Comparison of ENCODE assay signal across 20 mouse cellular contexts in genomic region chr2:164986371-164987027, GRCm38 (mm10). TPM values are rescaled to one million over a fixed set of nuclear protein-coding genes. Genes with fewer than 3 reads are reported as not detected.
A peak's percentile ranks its signal among the peaks of the same experiment; 100 is the strongest.
DNase-seq lines count a peak whose midpoint lies in the region; TF ChIP-seq lines count a peak whose summit lies in the region.
"Had no signal": no experiment of that assay in that cellular context is flagged by ENCODE, and none has a peak within 500 bp of the region (broad histone marks: within the 10 kb centered on the region; RNA-seq: fewer than 3 reads in every experiment).

No protein-coding gene starts in this region.

- TF ChIP-seq CTCF in left cerebral cortex, adult 2 months (IDR thresholded peaks at IDR 0.05) = no peak

- no peak overlapping the region for H3K27ac ChIP-seq in left cerebral cortex, adult 2 months
- H3K27ac ChIP-seq: embryonic facial prominence, embryonic 13.5 days; forebrain, embryonic 13.5 days; gastrocnemius, adult 2 months; hindbrain, embryonic 12.5 days; hindbrain, postnatal 0 days had no signal

- H3K4me3 ChIP-seq in left cerebral cortex, adult 2 months = no peak overlapping the region
- H3K4me3 ChIP-seq: embryonic facial prominence, embryonic 13.5 days; forebrain, embryonic 13.5 days; gastrocnemius, adult 2 months; hindbrain, embryonic 12.5 days had no signal

- intact Hi-C loops in left cerebral cortex, adult 2 months (cut with DNase I) = no loop called here

- DNase-seq in cerebellum, adult 11 months = peak; percentile 74
- DNase-seq in cerebellum, adult 18-20 months = peak; percentile 80 to 83
- DNase-seq in cerebellum, adult 9-11 months = peak; percentile 87
- peak; percentile 76 to 81 for DNase-seq in cerebellum, postnatal 36 days
- DNase-seq in left cerebral cortex, adult 2 months (ENCODE audit: extremely low spot score in 1 of 2, low spot score in 2 of 2) = no peak
- DNase-seq in heart, adult 9 months (ENCODE audit: low spot score in 2 of 2) = no peak
- no peak for DNase-seq in adrenal gland, postnatal 36 days
- DNase-seq: adrenal gland, adult 2 months; adrenal gland, postnatal 25 days; forebrain, postnatal 0 days; gastrocnemius, adult 2 months; gastrocnemius, postnatal 25 days; heart, postnatal 10 days; heart, postnatal 4 days; kidney, adult 11 months; kidney, adult 9 months had no signal

RNA-seq across cellular contexts. Expression of gene Slc12a5, which starts 25.9 kb away (rescaled TPM):
- 100 to 1,000 TPM; 575 to 581 TPM for total RNA-seq in left cerebral cortex, adult 2 months (2021)
- total RNA-seq in adrenal gland, postnatal 36 days (2021) = 1 to 10 TPM; 4.3 to 7.9 TPM

RNA-seq across cellular contexts. Expression of gene Mmp9, which starts 45.9 kb away (rescaled TPM):
- total RNA-seq in left cerebral cortex, adult 2 months (2021) = 1 to 10 TPM; 1.4 TPM
- under 1 TPM; 0.56 to 0.60 TPM for total RNA-seq in adrenal gland, postnatal 36 days (2021)

RNA-seq across cellular contexts. Expression of gene Ncoa5, which starts 48.2 kb away (rescaled TPM):
- 10 to 100 TPM; 55.5 to 57.5 TPM for total RNA-seq in left cerebral cortex, adult 2 months (2021)
- 10 to 100 TPM; 28.9 to 36.0 TPM for total RNA-seq in adrenal gland, postnatal 36 days (2021)

Comparison
In these comparisons a context has a peak if more than half of its experiments do, and no peak if none do; other contexts are left out.
1. DNase-seq: peak in cerebellum, adult 11 months (single experiment), cerebellum, adult 18-20 months (2 of 2), cerebellum, adult 9-11 months (single experiment) and cerebellum, postnatal 36 days (2 of 2); none in left cerebral cortex, adult 2 months (0 of 2), heart, adult 9 months (0 of 2) and adrenal gland, postnatal 36 days (0 of 2).
2. RNA of gene Slc12a5, which starts 25.9 kb away (total RNA-seq): 575 to 581 TPM in left cerebral cortex, adult 2 months; 4.3 to 7.9 TPM in adrenal gland, postnatal 36 days; every median in the first group is over 10 times any median in the second.